Mouse (Mus musculus) erythroid progenitor cell, adult 5-6 weeks (primary cell): ENCODE measurements around the gene Cys1. TPM values are rescaled to one million over a fixed set of nuclear protein-coding genes. Genes with fewer than 3 reads are reported as not detected.
A peak's percentile ranks its signal among the peaks of the same experiment; 100 is the strongest.
"Not testable (repeated sequence)": the region's sequence is repeated elsewhere in the genome, so short reads cannot be mapped to it uniquely, and the experiment has no call there.

Source experiments
- ATAC-seq: replicated peaks from 2 replicates; pipeline ENCODE4 v1.8.0; 2016; ENCODE audit warnings: moderate number of reproducible peaks, mild to moderate bottlenecking, moderate TSS enrichment, inconsistent platforms; ENCODE audit not compliant: poor library complexity, low FRiP score, severe bottlenecking
- total RNA-seq, 2 experiments: library from RNA; stranded (forward) in 1 of 2; stranded (reverse) in 1 of 2; fragments of 150-400 nt in 1 of 2; fragments of 186-747, 209-891 nt in 1 of 2; gene quantifications; 2 replicates each; pipeline versions ENCODE4 v1.2.3 to v1.2.4; 2015 to 2017; ENCODE audit warnings: low replicate concordance in 2 of 2

The Cys1 gene
- not detected in 2 replicates for total RNA-seq (2015; ENCODE audit: low replicate concordance)
- 0.39 TPM in 1 of 2 replicates, not detected in the other for total RNA-seq (2017; ENCODE audit: low replicate concordance)

DNA sequence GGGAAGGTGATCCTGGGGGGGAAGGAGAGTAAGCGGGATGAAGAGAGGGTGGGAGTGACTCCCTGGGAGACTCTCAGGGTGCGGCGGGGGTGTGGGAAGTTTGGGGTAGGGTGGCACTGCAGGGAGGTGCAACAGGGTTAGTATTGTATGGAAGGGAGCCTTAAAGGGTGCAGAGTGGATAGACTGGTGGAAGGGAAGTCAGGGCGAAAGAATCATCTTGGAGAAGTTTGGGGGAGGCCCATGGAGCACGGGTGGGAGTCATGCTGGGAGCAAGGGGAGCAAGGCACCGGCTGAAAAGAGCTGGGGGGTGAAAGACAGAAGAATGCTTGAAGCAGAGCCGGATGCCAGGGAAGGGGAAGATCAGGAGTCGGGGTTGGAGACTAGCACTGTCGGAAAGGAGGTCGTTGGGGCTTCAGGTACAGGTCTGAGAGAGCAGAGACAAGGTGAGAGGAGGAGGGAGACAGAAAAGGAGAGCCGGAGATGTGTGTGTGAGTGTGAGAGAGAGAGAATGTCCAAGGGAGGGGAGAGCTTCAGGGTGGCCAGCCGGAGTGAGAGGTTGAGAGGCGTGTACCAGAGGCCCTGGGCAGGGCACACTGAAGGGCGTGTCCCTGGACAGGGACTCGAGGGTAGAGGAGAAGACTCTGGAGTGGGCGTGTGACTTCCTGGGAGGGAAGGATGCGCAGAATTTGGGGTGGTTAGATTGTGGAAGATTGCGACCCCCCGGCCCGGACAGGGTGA, at the start of gene Cys1:
Gene Cys1 (minus strand): TSS at position 528 of the 738 bp plus-strand sequence.
- peak; percentile 82 for ATAC-seq

DNA sequence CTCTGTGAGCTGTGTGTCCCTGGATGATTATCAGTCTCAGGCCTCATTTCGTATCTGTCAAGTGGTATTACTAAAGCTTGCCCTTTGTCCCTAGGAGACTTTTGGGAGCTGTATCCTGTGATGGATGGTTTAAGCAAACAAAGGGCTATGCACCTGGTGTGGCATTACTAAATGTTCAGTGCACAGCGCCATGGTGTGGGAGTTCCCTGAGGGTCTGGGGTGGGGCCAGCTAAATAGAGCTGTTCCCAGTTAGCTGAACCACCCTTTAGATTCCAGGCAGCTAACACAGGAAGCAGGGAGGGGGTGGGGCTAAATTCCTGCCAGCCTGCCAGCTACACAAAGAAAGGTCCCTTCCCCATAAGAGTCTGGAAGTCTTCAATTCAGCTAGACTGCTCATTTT, 42.8 kb upstream of the Cys1 start:
- no peak for ATAC-seq

DNA sequence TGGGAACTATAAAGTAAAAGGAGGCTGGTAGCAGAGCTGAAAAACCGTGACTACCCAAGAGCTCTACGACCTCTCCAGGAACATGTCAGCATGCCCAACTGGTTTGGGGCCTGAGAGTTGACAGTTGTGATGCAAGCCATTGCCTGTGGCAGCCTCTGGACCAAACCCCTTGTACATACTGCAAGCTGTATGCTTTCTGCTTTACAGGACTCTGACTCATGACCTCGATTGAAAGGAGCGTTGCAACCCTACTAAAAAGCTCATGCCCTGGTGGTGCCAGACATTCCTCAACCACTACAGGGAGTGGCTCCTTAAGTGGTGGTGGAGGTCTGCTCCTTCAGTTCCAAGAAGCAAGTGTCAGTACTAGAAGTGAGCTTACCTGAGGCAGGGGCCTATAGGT, 42.2 kb upstream of the Cys1 start:
- no peak for ATAC-seq

DNA sequence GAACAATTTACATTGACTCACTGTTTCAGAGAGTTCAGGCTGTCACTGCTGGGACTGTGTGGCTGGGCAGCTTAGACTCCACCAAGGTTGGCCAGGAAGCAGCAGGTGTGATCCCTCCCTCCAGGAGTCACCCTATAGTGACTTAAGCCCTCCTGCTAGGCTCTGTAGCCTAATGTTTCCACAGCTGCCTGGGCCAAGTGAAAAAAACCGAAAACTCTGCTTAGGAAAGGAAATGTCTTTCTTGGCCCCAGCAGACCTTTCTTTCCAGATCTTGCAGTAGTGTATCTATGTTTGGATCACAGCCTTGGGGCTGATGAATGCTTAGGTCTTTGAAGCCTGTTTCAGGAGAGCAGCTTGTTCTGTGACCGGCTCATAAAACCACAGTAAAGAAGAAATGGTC, 41.8 kb upstream of the Cys1 start:
- no peak for ATAC-seq

DNA sequence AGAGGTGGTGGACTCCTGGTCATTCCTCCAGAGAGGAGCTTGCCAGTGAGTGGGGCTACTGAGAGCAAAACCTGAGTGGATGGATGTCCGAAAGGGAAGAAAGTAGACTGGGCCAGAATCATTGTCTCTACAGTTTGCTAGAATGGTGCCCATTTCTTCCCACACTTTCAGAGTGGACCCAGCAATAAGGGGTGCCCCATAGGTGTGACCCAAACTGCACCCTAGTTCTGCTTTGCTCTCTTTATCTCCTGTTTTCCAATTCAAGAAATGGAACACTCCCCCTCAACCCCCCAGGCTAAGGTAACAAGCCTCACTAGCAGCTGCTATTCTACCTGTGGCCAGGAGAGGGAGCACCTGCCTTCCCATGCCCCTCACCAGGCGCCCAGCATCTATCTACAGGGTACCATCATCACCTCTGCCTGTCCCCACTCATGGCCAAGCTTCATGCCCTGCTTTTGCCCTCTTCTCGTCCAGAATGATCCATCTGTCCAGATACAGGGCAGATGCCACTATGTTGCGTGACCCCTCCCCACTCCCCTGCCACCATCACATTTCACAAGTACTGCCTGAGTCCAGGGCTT, 35.2 kb upstream of the Cys1 start:
- peak; percentile 46; the same call in 1 of the 2 replicates for ATAC-seq

DNA sequence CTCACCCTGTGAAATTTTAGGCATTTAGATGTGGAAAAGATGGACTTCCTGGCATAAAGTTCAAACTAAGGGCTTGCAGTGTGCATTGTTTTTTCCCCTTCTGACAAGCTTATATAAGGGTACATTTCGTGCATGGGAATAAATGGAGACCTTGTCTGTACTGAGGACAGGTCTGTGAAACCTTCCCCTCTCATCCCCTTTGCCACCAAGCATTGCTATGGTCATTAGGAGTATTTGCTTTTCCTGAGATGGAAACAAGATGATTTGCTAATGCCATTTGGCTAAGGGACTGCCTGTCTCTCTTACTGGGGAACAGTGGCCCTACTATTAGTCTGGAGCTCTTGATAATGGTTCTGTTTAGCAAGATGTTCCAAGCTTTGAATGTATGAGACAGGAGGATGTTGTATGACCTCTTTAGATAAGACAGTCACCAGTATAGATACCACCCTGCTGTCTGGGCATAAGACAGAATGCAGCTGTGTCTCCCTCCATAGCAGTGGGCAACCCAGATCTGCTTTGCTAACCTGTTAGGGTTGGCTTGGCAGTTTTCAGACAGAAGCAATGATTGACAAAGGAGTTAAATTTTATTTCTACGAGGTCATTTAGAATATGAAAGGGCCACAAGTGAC, 33.8 kb upstream of the Cys1 start:
- peak; percentile 78 for ATAC-seq

DNA sequence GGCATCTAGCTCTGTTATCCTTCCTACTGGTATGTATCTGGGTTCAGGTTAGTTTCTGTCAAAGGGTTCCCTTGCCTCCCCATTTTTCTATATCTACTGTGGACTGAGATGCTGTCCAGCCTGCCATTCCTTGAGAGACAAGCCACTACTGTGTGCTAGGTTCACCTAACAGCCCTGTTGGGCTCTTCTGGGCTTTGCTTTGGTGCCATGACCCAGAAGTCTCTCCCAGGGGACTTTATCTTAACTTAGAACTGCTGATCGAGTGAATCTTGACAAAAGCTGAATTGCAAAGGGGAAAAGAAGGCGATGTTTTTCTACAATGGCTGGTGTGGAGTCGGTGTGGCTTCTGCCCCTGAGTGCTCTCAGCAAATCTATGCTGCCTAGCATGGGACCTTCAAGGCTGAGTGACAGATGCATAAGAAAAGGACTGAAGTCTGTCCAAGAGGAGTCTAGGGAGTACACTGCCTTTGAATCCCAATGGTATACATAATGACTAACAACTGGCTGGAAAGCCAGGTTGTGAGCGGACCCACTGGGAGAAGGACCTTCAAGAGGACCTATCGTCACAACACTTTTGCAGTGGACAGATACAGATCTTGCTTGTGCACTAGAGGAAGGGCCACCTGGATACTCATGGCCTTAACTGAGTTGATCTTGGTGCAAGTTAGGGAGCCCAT, 33.1 kb upstream of the Cys1 start:
- ATAC-seq, result no peak

DNA sequence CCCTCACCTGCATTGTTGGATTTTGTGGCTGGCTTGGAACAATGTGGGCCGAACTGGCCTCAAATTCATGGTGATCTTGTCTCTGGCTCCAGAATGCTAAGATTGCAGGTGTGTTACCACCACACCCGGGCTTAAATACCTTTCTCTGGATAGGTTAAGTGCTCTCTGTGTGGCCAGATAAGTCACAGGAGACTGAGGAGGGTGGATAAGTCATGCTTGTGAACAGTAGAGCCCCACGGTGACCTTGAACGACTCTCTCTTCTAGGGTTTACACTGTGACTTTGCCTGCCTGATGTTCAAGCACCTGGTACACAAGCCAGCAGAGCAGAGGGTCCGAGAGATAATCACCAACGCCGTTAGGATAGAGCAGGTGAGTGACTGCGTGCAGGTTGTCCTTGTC, 30.8 kb upstream of the Cys1 start:
- ATAC-seq, result no peak

DNA sequence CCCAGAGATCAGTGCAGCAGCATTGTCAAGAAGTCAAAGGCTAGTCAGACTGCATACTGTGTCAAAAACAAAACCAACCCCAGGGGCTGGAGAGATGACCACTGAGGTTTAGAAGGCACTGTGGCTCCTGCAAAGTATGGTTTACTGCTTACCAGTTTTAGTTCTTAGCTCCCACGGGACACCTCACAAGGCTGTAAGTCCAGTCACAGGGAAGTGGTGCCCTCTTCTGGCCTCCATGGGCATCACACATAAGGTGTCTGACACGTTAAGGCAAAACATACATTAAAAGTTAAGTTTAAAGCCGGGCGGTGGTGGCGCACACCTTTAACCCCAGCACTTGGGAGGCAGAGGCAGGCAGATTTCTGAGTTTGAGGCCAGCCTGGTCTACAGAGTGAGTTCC, 29.1 kb upstream of the Cys1 start:
- no peak for ATAC-seq

DNA sequence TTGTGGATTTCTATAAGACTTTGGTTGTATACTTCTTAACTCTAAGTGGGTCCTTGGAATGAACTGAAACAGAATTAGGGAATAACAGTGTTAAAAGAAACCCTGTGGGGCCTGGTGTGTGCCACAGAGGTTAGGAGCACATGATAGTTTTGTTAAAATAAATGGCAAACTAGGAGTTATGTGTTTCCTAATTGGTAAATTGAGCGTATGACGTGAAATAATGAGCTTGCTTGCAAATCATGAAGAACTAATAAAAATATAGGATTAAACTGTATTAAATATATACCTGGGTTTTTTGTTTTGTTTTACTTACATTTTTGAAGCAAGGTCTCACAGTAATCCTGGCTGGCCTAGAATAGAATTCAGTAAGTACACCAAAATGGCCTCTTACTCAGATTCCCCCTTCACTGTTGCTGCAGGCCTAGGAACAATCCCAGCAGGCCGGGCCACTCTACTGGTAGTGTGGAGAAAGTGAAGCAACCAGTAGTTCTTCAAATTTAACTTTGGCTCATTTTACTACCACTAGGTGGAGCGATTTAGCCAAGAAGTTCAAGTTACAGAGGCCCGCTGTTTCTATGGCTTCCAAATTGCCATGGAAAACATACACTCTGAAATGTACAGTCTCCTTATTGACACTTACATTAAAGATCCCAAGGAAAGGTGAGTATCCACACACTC, 28.4 kb upstream of the Cys1 start:
- ATAC-seq, result peak; percentile 28

DNA sequence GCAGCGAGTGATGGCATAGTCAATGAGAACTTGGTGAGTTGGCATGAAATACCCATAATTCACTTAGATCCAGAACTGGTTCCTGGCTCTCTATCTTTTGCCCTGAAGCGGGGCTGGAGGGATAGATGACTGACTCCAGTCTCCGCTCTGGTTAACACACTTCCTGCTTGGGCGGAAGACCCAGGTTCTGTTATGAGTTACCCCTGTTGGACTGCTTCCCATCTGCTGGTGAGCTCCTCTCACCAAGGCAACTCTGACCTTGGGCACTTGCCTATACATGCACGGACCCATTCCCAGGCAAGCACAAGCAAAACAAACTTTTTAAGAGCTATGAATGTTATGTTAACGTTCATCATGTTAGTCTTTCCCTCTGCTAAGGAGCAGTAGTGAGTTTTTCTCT, 27.8 kb upstream of the Cys1 start:
- ATAC-seq, result no peak

DNA sequence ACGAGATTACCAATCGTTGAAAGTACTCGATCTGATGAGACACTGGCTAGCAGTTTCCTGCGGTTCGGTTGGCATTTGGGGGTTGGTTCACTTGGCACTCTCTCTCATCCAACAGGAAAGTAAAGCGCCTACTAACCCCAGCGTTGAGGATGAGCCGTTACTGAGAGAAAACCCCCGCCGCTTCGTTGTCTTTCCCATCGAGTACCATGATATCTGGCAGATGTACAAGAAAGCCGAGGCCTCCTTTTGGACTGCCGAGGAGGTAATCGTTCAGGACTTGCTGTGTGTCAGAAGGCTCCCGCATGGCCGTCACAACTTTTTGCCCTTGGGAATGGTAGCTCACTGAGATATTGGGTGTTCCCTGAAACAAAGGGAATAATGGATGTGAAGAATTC, 27.2 kb upstream of the Cys1 start:
- ATAC-seq, result no peak

DNA sequence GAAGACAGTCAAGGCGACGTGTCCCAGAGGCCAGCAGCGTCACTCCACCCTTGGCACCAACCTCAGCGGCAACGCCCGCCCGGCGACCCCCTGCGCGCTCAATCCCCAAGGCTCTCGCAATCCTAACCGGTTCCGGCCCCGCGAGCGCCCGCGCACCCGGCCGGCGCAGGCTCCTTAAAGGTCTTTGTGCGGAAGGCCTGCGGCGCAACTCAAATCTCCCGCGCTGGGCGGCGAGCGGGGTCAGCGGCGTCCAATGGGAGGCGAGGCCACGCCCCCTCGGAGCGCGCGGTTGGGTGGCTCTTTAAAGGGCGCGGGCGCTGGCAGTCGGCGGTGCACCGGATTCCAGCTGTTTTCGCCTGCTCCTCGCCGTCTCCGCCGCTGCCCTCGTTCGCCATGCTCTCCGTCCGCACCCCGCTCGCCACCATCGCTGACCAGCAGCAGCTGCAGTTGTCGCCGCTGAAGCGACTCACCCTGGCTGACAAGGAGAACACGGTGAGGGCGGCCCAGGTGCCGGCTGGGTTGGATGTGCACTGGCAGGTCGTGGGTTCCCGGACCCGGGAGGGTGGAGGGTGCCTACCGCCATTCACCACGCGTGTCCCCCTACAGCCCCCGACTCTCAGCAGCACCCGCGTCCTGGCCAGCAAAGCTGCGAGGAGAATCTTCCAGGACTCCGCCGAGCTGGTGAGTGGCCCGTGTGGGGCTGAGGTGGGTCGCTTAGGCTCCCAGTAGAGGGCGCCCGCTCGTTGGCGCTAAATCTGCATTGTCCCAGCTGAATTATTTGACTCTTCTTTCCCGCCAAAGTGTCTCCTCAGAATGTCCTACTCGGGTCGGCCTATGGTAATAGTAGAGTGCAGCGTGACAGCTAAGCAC, 26.6 kb upstream of the Cys1 start, which contains the start of gene Rrm2:
Gene Rrm2 (plus strand): TSS at position 288 of the 870 bp plus-strand sequence.
- ATAC-seq, result peak; percentile 63

DNA sequence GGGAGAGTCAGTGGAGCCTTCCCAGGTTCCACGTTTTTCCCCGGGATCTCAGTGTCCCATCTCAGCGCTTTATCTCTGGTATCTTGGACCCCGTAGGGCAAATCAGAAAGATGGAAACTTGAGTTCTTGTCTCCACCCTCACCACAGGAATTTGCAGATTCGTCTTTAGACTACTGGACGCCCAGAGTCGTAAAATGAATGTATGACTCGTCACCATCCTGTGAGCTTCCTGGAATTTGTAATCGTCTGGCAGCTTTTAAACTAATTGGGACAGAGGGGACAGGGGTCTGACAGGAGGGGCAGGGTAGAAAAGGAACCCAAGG, 25.8 kb upstream of the Cys1 start:
- ATAC-seq, result no peak

DNA sequence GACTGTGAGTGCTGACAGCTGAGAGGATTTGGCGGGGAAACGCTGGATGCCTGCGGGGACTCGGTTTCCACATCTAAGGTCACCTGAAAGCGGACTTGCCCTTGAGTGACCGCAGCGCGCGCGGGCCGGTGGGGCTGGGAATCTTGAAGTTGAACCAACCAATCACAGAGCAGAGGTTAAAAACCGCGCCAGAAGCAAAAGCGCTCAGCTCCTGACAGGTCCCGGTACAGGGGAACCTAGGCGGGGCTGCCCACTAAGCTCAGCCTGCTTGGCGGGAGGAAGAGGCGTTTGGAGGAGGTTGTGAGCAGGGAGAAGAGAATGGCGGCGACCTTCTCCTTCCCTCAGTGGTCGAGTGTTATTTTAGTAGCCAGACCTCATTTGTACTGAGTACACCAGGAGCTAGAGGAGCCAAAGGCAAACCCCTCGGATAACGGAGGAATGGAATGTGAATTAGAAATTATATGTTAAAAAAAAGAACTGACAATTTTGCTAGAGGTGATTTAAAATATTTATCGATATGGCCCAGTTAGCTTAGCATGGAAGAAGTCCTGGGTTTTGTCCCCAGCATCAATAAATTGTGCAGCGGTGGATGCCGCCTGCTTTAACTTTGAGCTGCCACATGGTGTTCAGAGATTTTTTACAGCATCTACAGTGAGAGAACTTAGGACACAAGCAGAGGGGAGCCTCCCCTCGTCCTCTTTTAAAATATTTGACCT, 25.3 kb upstream of the Cys1 start:
- ATAC-seq, result peak; percentile 71

DNA sequence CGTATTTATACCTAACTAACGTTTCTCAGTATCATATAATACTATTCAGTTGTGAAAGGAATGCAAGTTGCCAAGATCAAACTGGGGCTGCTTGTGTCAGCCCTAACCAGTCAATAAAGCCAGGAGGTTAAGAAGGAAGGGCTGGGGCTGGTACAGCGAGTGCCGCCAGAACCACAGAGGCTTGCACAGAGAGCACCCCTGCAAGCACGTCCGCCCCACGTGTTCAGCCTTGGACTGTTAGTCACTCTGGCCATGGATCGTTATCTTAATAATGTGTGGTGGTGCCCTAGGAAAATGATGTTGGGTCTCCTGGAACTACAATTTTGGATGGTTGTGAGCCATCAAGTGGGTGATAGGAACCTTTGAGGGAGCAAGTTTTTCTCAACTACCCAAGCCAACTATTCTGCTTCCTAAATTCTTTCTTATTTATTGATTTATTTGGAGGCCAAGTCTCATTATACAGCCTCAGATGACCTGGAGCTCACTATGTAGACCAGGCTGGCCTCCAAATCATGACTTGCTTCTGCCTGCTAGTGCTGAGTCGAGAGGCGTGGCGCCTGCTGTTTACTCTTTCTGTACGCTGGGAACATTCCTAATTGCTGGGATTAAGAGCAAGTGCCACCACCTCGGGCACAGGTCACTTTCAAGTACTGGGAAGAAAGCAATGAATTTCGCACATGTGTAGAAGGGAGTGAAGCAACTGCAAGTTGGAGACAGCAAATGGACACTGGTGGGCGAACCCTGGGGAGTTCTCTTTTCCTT, 24.1 kb upstream of the Cys1 start:
- peak; percentile 37 for ATAC-seq

DNA sequence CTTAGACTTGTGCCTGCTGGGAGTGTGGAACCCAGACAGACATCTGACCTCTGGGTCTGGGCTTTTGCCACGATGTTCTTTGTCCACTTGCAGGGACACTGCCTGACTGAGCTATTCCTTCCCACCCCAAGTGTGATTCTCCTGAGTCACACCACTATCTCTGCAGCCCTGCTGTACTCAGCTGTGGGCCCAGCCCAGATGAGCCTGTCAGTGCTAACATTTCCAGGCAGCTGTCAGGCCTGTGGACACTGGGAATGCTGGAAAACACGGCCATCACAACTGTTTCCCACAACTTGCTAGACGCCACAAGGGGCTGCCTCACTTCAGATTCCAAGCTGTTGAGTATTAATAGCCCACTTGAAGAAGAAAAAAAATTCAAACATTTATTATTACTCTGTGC, 21.4 kb upstream of the Cys1 start:
- peak; percentile 63 for ATAC-seq

DNA sequence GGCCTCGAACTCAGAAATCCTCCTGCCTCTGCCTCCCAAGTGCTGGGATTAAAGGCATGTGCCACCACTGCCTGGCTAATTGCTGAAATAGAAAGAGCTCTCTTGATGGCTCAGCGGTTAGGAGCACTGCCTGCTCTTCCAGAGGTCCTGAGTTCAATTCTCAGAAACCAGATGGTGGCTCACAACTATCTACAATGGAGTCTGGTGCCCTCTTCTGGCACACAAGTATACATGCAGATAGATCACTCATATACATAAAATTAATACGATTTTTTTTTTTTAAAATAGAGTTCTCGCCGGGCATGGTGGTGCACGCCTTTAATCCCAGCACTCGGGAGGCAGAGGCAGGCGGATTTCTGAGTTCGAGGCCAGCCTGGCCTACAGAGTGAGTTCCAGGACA, 20.0 kb upstream of the Cys1 start:
- ATAC-seq, result not testable (repeated sequence)
